Mouse (Mus musculus): ENCODE data around the gene Nfix. TPM values are rescaled to one million over a fixed set of nuclear protein-coding genes. Genes with fewer than 3 reads are reported as not detected.
"Not testable (repeated sequence)": the region's sequence is repeated elsewhere in the genome, so short reads cannot be mapped to it uniquely, and the experiment has no call there.

The Nfix gene
- polyA plus RNA-seq, 2 experiments from 2014 or later: 2.8 to 7.2 TPM

- no peak for ATAC-seq
These were observed 32.9 kb upstream of the Nfix start for GRCm38 (mm10) chr8:84832759-84833742.

GRCm38 (mm10) chr8:84832034-84832717 lies 32.0 kb upstream of the Nfix start:
- ATAC-seq: peak; percentile 84

GRCm38 (mm10) chr8:84831490-84831889 lies 31.3 kb upstream of the Nfix start, which contains the start of gene Gadd45gip1:
Gadd45gip1 (plus strand) TSS chr8:84831522.
- ATAC-seq: peak; percentile 79

GRCm38 (mm10) chr8:84826518-84826917 lies 26.4 kb upstream of the Nfix start:
- not testable (repeated sequence) for ATAC-seq

GRCm38 (mm10) chr8:84825636-84826035 lies 25.5 kb upstream of the Nfix start:
- peak; percentile 84 for ATAC-seq

- peak; percentile 79 for ATAC-seq
These were observed 23.5 kb upstream of the Nfix start for GRCm38 (mm10) chr8:84823653-84824052.

GRCm38 (mm10) chr8:84822723-84823122 lies 22.6 kb upstream of the Nfix start, which contains the start of gene Dand5:
Dand5 (minus strand) TSS chr8:84822823.
- no peak for ATAC-seq

GRCm38 (mm10) chr8:84816117-84816516 lies 16.0 kb upstream of the Nfix start:
- ATAC-seq: no peak

GRCm38 (mm10) chr8:84815547-84815946 lies 15.4 kb upstream of the Nfix start:
- ATAC-seq: peak; percentile 87

- ATAC-seq: no peak
These were observed 14.7 kb upstream of the Nfix start for GRCm38 (mm10) chr8:84814555-84815441.

- ATAC-seq: no peak
These were observed 14.1 kb upstream of the Nfix start for GRCm38 (mm10) chr8:84814240-84814554.

- no peak for ATAC-seq
These were observed 13.7 kb upstream of the Nfix start for GRCm38 (mm10) chr8:84813830-84814229.

GRCm38 (mm10) chr8:84813059-84813458 lies 12.9 kb upstream of the Nfix start:
- peak; percentile 80 for ATAC-seq

- ATAC-seq: no peak
These were observed 11.2 kb upstream of the Nfix start for GRCm38 (mm10) chr8:84811303-84811702.

GRCm38 (mm10) chr8:84810896-84811295 lies 10.8 kb upstream of the Nfix start:
- ATAC-seq: peak; percentile 33

GRCm38 (mm10) chr8:84809941-84810280 lies 9.8 kb upstream of the Nfix start:
- ATAC-seq: no peak

- ATAC-seq: no peak
These were observed 9.2 kb upstream of the Nfix start for GRCm38 (mm10) chr8:84809109-84809940.

- no peak for ATAC-seq
These were observed 5.9 kb upstream of the Nfix start for GRCm38 (mm10) chr8:84806031-84806430.

GRCm38 (mm10) chr8:84799136-84799931 lies 810 bp downstream of the Nfix start:
- ATAC-seq: no peak

GRCm38 (mm10) chr8:84798446-84799135 lies 1.6 kb downstream of the Nfix start:
- ATAC-seq: no peak

Measured in CD4-positive, CD25-positive, alpha-beta regulatory T cell, adult 4 months (primary cell).